Mouse (Mus musculus) heart, embryonic 14.5 days (tissue): ENCODE results near the gene Gm17268. TPM values are rescaled to one million over a fixed set of nuclear protein-coding genes. Genes with fewer than 3 reads are reported as not detected.

ENCODE experiments used
- polyA plus RNA-seq: library from polyadenylated mRNA; unstranded; fragments of >200 nt; fragmentation: Nextera tagmentation; extraction: Ambion mirVana; gene quantifications from 2 replicates; pipeline ENCODE4 v1.2.1, GENCODE M21; 2014

The Gm17268 gene
- polyA plus RNA-seq, 1 experiment from 2014 or later: not detected

Other genes with a start within 250 kb of the Gm17268 start
- not detected in 2 replicates for gene 5530401A14Rik, start 177.9 kb downstream of the Gm17268 start, polyA plus RNA-seq
- 0.05 TPM in 1 of 2 replicates, not detected in the other for gene Asic2, start 70.1 kb downstream of the Gm17268 start, polyA plus RNA-seq
- 11.1 and 11.4 TPM in 2 replicates for gene Ccl2, start 3.0 kb downstream of the Gm17268 start, polyA plus RNA-seq
- gene Ccl7, start 7.2 kb upstream of the Gm17268 start, polyA plus RNA-seq: 3.2 and 3.9 TPM in 2 replicates
- 0.31 TPM in 1 of 2 replicates, not detected in the other for gene Ccl11, start 19.3 kb upstream of the Gm17268 start, polyA plus RNA-seq
- 1.9 and 2.9 TPM in 2 replicates for gene Ccl12, start 63.3 kb upstream of the Gm17268 start, polyA plus RNA-seq
- gene Ccl8, start 76.6 kb upstream of the Gm17268 start, polyA plus RNA-seq: not detected in 2 replicates